Mouse (Mus musculus) mouse embryonic stem cell (cell line): ENCODE results near the gene Zfp488.

Experiments
- in situ Hi-C, 2 experiments: fragments of 300-500 bp; cut with MboI; formaldehyde crosslinking; loops; 1 replicate in 1 of 2; 3 replicates in 1 of 2; pipeline ENCODE4 v1.14.3; 2019 to 2020; ENCODE audit warnings: low sequenced_read_pairs in 2 of 2, low pct_unique_long_range_greater_than_20kb in 1 of 2, mixed read lengths in 1 of 2; ENCODE audit not compliant: unreplicated experiment in 1 of 2

The Zfp488 gene

DNA sequence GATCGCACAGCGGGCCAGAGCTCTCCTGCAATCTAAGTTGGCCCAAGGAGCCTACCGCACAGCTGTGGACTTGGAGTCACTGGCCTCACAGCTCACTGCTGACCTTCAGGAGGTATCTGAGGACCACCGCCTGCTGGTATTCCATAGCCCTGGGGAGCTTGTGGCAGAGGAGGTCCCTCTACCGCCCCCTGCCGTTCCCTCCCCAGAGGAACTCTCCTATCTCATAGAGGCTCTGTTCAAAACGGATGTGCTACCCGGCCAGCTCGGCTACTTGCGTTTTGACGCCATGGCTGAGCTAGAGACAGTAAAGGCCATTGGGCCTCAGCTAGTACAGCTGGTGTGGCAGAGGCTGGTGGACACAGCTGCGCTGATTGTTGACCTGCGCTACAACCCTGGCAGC lies 22.5 kb downstream of the Zfp488 start:
- in situ Hi-C loops = no loop called here

DNA sequence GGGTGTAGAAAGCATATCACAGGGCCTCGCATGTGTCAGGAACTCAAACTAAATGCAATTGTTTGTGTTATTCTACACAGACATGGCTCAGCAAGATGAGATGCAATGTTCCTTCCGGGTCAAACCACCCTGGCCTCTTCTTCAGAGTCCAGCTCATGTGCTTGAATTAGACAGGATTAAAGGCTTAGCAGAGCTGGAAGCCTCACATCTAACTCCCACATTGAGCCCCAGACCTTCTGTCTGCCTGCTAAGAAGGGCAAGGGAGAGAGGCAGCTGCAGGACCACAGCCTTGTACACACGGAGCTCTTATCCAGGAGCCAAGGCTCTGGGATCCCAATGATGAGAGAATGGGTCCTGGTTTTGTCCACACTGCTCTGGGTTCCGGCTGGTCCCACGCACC lies 24.8 kb downstream of the Zfp488 start, which contains the start of gene Rbp3:
Gene Rbp3 (plus strand): TSS at position 243 of the 400 bp plus-strand sequence.
- in situ Hi-C loops = no loop called here

DNA sequence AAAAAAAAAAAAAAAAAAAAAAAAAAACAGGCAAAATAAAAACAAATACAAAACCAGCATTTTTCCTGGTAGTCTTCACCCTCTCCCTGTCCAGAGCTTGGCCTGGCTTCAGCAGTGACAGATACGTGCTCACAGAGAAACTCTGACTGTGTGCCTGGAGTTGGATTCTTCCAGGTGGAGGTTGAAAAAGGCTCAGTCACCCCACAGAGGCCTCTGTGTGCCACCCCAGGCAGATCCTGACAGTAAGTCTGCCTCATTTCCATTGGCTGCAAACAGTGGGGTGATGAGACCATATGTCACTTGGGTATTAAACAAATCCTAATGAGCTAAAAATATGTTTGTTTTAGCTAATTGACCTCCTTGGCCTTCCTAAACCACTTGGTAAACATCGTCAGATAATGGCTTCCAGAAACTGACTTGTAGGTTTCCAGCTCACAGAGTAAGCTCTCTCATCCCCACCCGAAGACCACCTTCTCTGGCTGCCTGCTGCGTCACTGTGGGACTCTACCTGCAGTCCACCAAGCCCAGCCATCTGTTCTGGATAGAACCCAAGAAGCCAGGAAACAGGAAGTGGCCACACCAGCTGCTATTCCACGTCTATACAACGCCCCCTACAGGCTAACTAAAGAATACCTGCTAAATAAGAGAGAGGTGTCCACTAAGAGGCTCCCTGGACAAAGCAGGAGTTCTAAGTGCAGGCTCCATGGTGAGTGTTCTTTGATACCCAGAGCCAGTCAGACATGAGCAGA lies 26.2 kb downstream of the Zfp488 start:
- in situ Hi-C loops = no loop called here

DNA sequence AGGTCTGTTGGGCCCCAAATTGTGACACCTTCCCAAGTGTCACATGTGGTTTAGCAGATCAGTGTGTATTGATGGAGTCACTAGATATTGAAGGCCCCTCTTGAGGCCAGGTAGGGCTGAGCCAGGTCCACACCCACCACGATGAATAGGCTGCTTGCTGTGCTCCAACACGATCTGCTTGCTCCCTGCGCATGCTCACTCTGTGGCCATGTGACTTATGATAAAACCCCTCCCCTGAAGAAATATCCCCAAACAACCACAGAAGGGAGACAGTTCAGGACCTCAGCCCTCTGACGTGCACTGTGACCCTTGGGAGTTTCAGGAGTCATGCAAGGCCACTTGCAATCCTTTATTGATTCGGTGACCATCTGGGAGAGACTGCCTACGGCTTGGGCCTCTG lies 32.4 kb downstream of the Zfp488 start:
- in situ Hi-C loops = loop anchor here in 1 of 2 experiments (10.0 kb wide), 1 partner anchor 271 kb away; no protein-coding TSS in a partner anchor

DNA sequence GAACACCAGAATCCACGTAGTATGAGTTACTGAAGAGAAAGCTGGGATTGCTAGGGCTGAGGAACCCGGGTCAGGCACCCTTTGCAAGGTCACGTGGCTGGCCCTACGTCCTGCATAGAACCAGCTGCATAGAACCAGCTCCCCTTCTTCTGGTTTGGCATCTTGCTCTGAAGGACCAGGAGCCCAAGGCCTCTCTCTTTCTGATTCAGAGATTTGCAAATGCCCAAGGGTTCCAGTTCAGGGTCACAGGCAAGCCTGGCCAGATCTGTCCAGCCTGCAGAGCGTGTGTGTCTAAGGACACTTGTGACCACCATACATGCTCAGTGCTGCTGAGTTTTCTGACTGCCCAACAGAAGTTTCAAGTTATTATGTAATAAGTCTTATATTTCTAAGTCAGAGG lies 36.3 kb downstream of the Zfp488 start:
- in situ Hi-C loops = loop anchor here in 1 of 2 experiments (10.0 kb wide), 1 partner anchor 267 kb away; no protein-coding TSS in a partner anchor

DNA sequence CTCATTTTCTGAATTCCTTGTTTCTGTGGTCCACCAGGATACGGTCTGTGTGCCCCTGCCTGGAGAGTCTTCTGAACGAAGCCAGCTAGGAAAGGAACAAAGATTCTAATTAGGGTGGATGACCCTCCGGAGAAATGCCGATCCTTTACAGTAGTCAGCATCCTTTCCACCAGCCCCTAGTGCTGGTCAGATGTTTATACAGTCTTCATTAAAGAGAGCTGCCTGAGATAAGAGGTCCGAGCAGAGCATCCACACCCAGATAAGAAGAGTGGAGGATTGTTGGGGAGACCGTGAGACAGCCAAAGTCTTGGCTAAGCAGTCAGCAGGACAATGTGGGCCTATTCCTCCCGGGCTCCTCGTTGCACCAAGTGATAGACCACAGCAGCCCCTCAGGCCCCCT lies 37.8 kb downstream of the Zfp488 start, which contains the start of gene Gdf2:
Gene Gdf2 (plus strand): TSS at position 301 of the 400 bp plus-strand sequence.
- in situ Hi-C loops = loop anchor here in 1 of 2 experiments (10.0 kb wide), 1 partner anchor 266 kb away; no protein-coding TSS in a partner anchor

DNA sequence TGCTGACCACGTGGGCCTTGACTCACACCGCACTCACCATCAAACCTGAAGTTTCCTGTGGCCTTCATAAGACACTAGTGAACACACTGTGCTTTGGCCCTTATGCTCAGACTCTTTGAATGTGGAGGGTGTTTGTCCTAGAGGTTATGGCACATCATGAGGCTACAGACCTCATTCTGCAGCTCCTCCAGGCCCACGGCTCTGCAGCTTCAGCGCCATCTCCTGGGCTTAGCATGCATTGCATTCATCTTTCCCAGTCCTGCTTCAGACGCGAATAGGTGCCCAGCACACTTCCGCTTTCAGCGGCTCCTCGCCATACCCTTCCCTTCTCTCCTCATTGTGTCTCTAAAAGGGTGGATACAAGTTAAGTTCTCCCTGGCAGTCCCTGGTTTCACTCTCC lies 39.4 kb downstream of the Zfp488 start:
- in situ Hi-C loops = no loop called here

DNA sequence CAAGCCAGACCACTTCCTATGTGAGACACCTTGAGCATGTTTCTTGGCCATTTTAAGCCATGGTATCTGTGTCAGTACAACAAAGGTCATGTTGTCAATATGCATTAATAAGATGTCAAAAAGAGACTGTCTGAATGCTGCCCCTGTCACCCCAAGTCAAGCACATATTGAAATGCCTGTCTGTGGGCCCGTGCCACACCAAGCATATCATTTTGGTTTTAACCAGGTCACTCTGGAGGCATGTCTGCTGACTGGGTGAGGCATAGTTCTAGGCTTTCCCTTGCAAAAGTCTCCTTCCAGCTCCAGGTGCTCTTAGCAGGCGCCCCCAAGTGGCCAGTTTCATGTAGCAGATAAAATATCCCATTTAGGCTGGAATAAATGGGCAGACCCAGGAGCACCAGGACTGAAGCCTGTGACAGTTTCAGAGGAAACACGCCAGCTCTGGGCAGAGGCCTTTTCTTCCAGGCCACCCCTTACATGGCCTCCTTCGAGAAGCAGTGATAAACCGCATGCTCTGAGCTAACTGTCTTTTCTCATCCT lies 44.7 kb downstream of the Zfp488 start:
- in situ Hi-C loops = no loop called here

DNA sequence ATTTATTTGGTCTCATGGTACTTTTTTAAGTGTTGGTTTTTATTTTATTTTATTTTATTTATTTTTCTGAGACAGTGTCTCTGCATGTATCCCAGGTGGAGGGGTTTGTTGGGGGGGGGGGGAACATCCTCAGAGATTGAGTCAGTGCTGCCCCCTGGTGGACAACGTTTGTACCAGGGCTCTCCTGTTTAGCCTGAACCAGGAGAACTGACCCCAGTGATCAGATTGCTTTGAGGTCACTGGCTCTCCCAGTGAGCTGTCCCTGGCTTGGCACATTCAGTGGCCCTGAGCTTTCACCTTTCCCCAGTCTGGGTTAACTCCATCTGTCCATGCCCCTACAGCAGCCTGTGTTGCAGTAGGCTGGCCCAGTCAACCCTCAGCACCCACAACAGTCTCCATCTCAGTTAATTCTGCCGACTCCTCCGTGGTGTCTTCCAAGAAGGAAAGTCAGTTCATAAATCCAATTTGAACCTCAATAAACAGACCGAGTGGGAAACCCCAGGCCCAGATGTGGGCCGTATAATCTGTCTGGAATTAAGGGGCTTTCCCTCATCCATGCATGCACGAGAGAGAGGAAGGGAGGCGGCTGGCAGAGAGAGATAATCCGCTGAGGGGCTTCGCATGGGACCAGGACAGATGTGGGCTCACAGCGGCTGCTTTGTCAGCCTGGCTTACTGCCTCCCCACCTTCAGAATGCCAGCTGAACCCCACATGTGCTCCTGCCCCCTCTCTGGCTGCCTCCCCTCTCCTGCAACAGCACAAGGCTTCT lies 45.4 kb downstream of the Zfp488 start:
- in situ Hi-C loops = no loop called here

DNA sequence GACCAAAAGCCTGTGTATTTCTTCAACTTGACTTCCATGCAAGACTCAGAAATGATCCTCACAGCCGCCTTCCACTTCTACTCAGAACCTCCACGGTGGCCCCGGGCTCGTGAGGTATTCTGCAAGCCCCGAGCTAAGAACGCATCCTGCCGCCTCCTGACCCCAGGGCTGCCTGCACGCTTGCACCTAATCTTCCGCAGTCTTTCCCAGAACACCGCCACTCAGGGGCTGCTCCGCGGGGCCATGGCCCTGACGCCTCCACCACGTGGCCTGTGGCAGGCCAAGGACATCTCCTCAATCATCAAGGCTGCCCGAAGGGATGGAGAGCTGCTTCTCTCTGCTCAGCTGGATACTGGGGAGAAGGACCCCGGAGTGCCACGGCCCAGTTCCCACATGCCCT lies 46.7 kb downstream of the Zfp488 start:
- in situ Hi-C loops = no loop called here

DNA sequence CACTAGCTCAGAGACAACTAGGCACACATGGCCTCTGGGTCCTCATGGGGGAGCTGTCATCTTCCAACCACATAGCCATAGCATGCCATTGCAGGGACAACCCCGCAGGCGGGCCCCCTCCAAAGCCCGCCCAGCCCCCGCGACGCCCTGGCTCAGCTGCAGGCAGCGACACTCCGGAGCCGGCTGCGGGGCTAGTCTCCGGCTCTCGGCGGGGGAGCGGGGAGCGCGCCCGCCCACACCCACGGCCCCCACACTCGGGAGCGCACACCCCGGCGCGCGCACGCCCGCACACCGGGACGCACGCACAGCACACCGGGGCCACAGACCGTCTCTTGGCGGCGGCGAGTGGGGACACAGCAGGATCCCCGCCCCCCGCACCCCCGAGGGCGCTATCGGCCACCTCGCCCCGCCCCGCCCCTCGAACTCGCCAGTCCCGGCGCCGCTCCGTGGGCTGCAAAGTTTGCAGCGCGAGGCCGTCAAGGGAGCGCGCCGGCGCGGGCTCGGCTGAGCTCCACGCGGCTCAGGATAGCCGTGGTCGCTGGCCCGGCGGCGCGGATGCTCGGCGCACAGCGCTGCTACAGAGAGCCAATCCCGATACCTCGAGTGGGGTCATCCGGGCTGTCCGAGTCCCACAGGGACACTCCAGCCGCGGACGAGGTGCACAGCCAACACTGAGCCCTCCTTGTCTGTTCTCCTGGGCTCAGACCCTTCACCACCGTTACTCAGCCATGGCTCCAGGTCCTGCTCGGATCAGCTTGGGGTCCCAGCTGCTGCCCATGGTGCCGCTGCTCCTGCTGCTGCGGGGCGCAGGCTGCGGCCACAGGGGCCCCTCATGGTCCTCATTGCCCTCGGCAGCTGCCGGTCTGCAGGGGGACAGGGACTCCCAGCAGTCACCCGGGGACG lies 55.1 kb downstream of the Zfp488 start, which contains the start of gene Gdf10:
Gene Gdf10 (plus strand): TSS at position 420 of the 903 bp plus-strand sequence.
- in situ Hi-C loops = no loop called here

DNA sequence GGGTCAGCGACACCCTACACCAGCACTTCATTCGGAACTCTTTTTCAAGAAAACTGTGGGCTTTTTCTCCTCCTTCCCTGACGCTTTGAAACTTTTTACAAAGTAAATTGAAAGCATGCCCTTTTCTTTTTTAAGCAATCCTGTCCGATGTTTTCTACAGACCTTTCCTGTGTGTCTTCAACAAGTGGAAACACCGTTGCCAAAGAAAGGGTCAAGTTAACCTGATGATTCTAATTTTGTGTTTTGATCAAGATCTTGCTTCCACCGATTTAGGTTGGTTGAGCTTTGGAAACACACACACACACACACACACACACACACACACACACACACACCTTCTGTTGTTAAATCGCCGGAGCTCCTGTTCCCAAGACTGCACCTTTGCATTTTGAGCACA lies 55.8 kb downstream of the Zfp488 start:
- in situ Hi-C loops = no loop called here

DNA sequence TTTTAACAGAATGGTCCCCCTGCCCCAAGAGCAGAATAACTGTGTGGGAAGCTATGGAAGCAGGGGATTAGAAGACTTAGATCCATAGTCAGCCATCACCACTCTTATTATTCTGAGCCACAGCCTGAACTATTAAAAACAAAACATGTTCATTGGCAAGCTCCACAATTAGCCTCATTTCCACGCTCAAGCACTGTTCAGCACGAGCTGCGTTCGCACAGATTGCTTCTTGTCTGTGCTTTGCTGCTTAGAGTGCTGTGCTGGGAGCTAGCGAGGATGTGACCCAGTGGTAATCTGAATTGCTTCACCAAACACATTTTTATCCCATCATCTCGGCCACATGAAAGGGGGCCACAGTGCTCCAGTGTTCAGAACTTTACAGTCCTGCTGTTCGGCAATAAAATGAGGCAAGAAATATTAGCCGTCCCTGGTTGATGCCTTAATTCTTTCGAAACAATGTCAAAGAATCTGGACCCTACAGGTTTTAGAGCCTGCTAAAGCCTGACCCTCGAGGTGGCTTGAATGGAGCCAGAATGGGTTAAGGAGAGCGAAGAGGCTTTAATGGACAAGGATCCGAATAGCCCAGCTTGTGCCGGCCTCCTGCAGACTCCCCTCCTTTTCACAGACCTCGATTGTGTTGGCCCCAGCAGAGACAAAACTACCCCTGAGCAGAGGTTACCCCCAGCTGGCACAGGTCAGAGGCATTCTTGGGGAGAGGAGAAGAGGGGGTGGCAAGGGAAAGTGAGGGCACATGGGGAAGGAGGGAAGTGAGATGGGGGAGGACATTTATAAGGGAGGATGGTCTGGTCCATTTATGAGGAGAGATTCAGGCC lies 57.6 kb downstream of the Zfp488 start:
- in situ Hi-C loops = no loop called here
